Mouse (Mus musculus): ENCODE measurements around the gene Katnbl1. TPM values are rescaled to one million over a fixed set of nuclear protein-coding genes. Genes with fewer than 3 reads are reported as not detected.

Katnbl1 gene
- polyA plus RNA-seq, 1 experiment, result 21.9 TPM

DNA sequence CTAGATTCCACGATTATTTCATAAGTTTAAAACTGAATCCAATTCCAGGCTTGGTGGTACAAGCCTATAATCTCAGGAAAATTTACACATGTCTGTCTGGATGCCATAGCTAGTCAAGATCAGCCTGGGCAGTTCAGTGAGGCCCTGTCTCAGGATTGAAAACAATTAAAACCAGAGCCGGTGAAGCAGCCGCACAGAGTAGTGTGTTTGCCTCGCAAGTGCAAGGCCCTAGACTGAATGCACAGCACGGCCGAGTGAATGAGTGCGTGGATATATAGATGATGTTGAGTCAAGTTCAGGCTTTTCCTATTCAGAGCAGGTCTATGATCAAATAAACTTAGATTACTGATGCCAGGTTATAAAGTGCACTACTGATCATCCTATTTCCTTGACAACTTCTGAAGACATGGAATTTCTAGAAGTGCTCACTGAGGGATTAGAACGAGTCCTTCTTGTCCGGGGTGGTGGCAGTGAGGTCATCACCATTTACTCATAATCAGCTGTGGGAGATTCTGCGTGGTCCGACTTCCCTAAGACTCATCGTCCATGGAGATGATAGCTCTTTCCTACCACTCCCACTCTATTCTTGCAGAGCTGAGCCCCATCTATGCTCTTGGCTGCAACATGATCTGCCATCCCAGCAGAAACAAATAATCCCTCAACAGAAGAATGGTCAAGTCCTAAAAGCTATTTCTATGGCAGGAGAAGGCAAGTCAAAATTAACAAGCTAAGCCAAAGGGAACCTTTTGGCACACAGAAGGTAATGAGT is 18.8 kb upstream of the Katnbl1 start:
- Histone ChIP-seq H3K4me3 (ENCODE audit: insufficient read depth, low read length) (no peak overlapping the region), H3K4me1 (ENCODE audit: control insufficient read depth, insufficient read depth, low read length) (0 out of 2 replicates have a peak, but pooled peaks cover 2% of the 10 kb centered on the region), H3K27ac (ENCODE audit: insufficient read depth, low read depth, low read length) (no peak overlapping the region)
- TF ChIP-seq CTCF (IDR thresholded peaks at IDR 0.05; ENCODE audit: low read depth, low read length) (no peak), POLR2A (IDR thresholded peaks at IDR 0.05; ENCODE audit: borderline replicate concordance, low read depth, low read length) (no peak)

DNA sequence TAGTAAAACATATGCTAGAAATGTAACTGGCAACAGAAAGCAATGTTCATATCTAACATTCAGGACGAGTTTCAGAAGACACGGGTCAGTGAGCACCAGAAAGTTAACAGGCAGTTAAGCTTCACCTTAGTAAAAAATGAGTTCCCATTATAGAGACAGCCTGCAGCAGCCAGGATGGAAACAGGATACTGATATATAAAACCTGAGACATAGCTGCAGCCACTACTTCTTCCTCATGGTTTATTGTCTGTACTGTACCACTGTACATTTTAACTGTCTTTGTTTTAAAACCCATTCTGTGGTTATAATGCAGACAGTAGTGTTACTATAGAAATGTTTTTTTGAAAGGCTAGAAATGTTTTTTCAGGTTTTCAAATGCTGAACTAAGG is 18.2 kb upstream of the Katnbl1 start:
- TF ChIP-seq CTCF (IDR thresholded peaks at IDR 0.05; ENCODE audit: low read depth, low read length) (no peak), POLR2A (IDR thresholded peaks at IDR 0.05; ENCODE audit: borderline replicate concordance, low read depth, low read length) (no peak)
- Histone ChIP-seq H3K27ac (ENCODE audit: insufficient read depth, low read depth, low read length) (no peak overlapping the region), H3K4me1 (ENCODE audit: control insufficient read depth, insufficient read depth, low read length) (0 out of 2 replicates have a peak, but pooled peaks cover 2% of the 10 kb centered on the region), H3K4me3 (ENCODE audit: insufficient read depth, low read length) (no peak overlapping the region)

DNA sequence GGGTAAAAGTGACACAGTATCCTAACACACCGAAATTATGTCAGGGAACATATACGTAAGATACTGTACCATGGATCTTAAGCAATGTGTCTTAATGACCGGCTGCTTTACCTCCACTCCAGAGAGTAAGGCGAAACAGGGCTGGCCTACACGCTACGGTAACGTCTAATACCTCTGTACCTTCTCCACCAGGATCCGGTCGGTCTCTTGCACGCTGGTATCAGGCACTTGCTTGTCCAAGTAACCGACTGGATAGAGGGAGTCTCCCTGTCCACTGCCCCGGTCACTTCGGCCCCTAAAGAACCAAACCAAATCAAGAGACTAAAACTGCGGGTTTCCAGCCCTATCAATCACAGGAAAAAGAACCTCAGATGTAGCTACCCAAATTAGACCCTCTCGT is 11.8 kb upstream of the Katnbl1 start:
- H3K27ac ChIP-seq (ENCODE audit: insufficient read depth, low read depth, low read length), result no peak overlapping the region
- TF ChIP-seq CTCF (IDR thresholded peaks at IDR 0.05; ENCODE audit: low read depth, low read length) (no peak), POLR2A (IDR thresholded peaks at IDR 0.05; ENCODE audit: borderline replicate concordance, low read depth, low read length) (no peak)
- peak overlapping the region; percentile 85 for H3K4me3 ChIP-seq (ENCODE audit: insufficient read depth, low read length)
- 0 out of 2 replicates have a peak, but pooled peaks cover 4% of the 10 kb centered on the region for H3K4me1 ChIP-seq (ENCODE audit: control insufficient read depth, insufficient read depth, low read length)

DNA sequence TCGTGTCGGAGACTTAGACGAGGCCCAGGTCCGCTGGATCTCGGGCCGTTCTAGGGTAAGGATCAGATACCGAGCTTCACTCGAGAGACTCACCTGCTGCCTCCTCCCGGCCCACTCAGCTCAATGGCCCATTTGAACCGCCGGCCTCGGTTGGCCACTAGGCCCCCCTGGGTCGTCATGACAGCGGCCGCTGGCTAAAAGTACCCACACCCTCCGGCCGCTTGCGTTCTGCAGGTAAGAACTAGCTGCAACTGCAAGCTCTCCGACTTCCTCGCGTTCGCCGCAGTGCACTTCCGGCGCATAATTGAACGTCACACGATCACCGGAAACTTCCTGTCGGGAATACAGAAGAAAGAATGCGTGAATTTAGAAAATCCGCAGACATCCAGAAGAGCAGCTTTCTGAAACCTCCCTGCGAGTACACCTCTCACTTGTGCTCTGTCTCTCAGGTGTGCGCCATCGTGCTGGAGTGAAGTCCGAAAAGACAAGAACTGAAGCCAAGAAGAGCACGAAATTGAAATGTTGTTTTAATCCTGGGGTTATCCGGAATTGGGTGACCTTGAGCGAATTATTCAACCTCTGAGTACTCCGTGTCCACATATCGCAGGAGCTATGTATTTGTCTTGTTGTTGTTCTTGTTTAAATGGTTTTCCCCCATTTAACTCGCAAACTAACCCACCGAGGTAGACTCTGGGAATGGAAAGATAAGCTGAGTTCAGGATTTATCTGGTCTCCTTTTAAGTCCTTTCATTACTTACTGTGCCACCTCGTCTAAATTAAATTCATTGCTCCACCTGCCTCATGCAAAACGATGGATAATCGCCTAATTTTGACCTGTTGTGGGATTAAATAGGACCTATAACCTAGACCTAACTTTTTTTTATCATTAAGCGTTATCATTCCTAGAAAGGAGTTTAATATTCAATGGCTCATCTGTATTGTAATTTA is 11.0 kb upstream of the Katnbl1 start, which contains the start of gene Emc4:
Gene Emc4, minus strand, starts transcription at position 302 of the 948 bp plus-strand sequence.
- Histone ChIP-seq H3K4me1 (ENCODE audit: control insufficient read depth, insufficient read depth, low read length) (0 out of 2 replicates have a peak, but pooled peaks cover 4% of the 10 kb centered on the region), H3K27ac (ENCODE audit: insufficient read depth, low read depth, low read length) (peak within 1 kb of the TSS; percentile 71), H3K4me3 (ENCODE audit: insufficient read depth, low read length) (peak within 1 kb of the TSS; percentile 85)
- TF ChIP-seq POLR2A (IDR thresholded peaks at IDR 0.05; ENCODE audit: borderline replicate concordance, low read depth, low read length), result no peak
- TF ChIP-seq CTCF (IDR thresholded peaks at IDR 0.05; ENCODE audit: low read depth, low read length), result no peak

DNA sequence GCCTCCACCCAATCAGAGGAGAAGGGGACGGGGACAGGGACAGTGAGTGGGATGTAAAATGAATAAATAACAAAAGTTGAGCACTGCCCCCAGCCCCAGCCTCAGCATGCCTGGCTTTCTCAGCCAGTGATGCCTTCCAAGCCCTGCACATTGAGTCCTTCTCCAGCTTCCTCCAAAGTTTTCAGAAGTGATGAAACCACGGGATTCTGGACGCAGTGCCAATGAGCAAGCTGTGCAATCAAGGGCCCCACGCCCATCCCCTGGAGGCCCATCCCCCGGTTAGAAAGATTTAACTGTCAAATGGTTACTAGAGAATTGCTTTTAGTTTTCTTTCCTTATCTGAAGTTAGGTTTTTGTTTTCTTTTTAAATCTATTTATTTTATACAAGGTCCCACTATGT is 9.1 kb upstream of the Katnbl1 start:
- H3K4me3 ChIP-seq (ENCODE audit: insufficient read depth, low read length), result no peak overlapping the region
- H3K4me1 ChIP-seq (ENCODE audit: control insufficient read depth, insufficient read depth, low read length), result 0 out of 2 replicates have a peak, but pooled peaks cover 4% of the 10 kb centered on the region
- TF ChIP-seq CTCF (IDR thresholded peaks at IDR 0.05; ENCODE audit: low read depth, low read length) (no peak), POLR2A (IDR thresholded peaks at IDR 0.05; ENCODE audit: borderline replicate concordance, low read depth, low read length) (no peak)
- no peak overlapping the region for H3K27ac ChIP-seq (ENCODE audit: insufficient read depth, low read depth, low read length)

DNA sequence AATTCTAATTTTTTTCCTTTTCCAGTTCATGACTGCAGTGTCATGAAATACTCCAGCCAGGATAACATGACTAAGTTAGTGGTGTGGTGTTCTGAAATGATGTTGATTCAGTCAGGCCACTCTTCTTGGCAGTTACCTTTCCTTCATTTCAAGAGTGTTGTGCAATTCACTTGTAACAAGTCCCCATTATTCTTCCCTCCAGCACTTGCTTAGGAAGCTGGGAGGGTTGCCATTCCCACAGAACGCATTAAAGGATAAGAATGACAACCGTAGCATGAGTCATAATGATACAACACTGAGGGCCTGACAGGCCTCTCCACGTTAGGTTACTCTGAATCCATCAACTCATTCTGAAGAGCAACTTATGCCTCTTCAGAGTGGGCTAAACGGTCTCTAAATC is 5.9 kb upstream of the Katnbl1 start:
- H3K4me3 ChIP-seq (ENCODE audit: insufficient read depth, low read length), result no peak overlapping the region
- H3K4me1 ChIP-seq (ENCODE audit: control insufficient read depth, insufficient read depth, low read length), result 0 out of 2 replicates have a peak, but pooled peaks cover 4% of the 10 kb centered on the region
- no peak overlapping the region for H3K27ac ChIP-seq (ENCODE audit: insufficient read depth, low read depth, low read length)
- no peak for TF ChIP-seq CTCF (IDR thresholded peaks at IDR 0.05; ENCODE audit: low read depth, low read length)
- no peak for TF ChIP-seq POLR2A (IDR thresholded peaks at IDR 0.05; ENCODE audit: borderline replicate concordance, low read depth, low read length)

DNA sequence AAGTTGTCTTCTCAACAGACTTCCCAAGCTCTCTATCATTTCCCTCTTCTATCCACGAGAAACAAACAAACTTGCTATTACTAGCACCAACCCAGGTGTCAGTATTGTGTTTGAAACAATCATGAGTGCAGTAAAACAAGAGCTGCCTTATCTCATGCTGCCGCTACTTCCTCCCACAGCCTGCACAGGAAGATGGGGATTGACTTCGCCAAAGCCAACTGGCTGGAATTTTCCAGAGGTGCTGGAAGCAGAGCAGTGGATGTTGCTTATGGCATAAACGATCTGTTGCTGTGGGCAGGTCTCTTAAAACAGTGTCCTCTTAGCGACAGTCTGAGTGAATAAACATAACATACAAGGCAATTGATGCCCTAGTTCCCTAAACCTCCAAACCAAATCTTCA is 4.4 kb upstream of the Katnbl1 start:
- Histone ChIP-seq H3K4me3 (ENCODE audit: insufficient read depth, low read length) (no peak overlapping the region), H3K4me1 (ENCODE audit: control insufficient read depth, insufficient read depth, low read length) (0 out of 2 replicates have a peak, but pooled peaks cover 2% of the 10 kb centered on the region), H3K27ac (ENCODE audit: insufficient read depth, low read depth, low read length) (no peak overlapping the region)
- TF ChIP-seq CTCF (IDR thresholded peaks at IDR 0.05; ENCODE audit: low read depth, low read length) (no peak), POLR2A (IDR thresholded peaks at IDR 0.05; ENCODE audit: borderline replicate concordance, low read depth, low read length) (no peak)

DNA sequence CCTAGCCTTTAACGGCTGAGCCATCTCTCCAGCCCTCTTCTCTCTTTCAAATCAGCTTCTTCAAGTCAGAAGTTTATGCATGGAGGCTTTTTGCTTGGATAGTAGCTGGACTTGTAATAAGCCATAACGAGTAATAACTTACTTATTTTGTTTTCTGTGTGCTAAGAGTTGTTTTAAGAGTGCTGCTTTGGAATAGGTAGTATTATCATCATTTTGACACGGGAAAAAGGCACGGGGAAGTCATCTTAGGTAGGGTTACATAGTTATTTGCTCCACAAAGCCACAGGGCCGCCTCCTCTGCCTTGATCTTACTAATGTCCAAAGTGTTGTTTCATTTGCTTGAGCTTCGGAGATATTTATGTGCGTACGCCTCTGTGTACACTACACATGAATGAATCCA is 1.1 kb downstream of the Katnbl1 start:
- H3K4me1 ChIP-seq (ENCODE audit: control insufficient read depth, insufficient read depth, low read length), result peaks cover 22% of the 10 kb centered on the region
- no peak overlapping the region for H3K27ac ChIP-seq (ENCODE audit: insufficient read depth, low read depth, low read length)
- peak overlapping the region; percentile 88 for H3K4me3 ChIP-seq (ENCODE audit: insufficient read depth, low read length)
- TF ChIP-seq POLR2A (IDR thresholded peaks at IDR 0.05; ENCODE audit: borderline replicate concordance, low read depth, low read length) (no peak), CTCF (IDR thresholded peaks at IDR 0.05; ENCODE audit: low read depth, low read length) (no peak)

DNA sequence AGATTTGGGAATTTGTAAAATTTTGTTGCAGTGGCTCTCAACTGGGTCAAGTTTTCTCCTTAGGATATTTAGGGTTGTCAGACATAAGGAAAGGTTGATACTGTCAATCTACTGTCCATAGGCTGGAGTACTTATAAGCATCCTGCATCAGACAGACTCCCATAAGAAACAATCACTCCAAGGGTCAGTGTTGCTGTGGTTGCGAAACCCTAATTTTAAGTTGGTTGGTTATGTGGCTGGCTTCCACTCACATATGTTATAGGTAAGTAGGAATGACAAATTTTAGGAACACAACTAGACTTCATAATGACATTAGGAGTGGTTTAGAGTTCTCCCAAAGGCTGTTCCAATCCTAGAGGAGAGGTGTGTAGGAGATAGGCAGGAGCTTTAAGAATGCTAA is 2.2 kb downstream of the Katnbl1 start:
- peaks cover 26% of the 10 kb centered on the region for H3K4me1 ChIP-seq (ENCODE audit: control insufficient read depth, insufficient read depth, low read length)
- no peak for TF ChIP-seq POLR2A (IDR thresholded peaks at IDR 0.05; ENCODE audit: borderline replicate concordance, low read depth, low read length)
- H3K4me3 ChIP-seq (ENCODE audit: insufficient read depth, low read length), result no peak overlapping the region
- H3K27ac ChIP-seq (ENCODE audit: insufficient read depth, low read depth, low read length), result no peak overlapping the region

Measured in bone marrow macrophage, adult 2 months (primary cell).